Mouse (Mus musculus): ENCODE measurements around the gene Vps53.

The Vps53 gene

GRCm38 (mm10) chr11:76167079-76167765, 12.2 kb downstream of the Vps53 start:
- DNase-seq, result peak; percentile 87

- DNase-seq, result no peak
Observed at GRCm38 (mm10) chr11:76166657-76167056, 12.8 kb downstream of the Vps53 start.

- DNase-seq, result no peak
Observed at GRCm38 (mm10) chr11:76160251-76160650, 19.2 kb downstream of the Vps53 start.

- DNase-seq, result no peak
Observed at GRCm38 (mm10) chr11:76158375-76158774, 21.1 kb downstream of the Vps53 start.

- DNase-seq, result no peak
Observed at GRCm38 (mm10) chr11:76154861-76155260, 24.6 kb downstream of the Vps53 start.

- no peak for DNase-seq
Observed at GRCm38 (mm10) chr11:76154200-76154599, 25.2 kb downstream of the Vps53 start.

GRCm38 (mm10) chr11:76153236-76153951, 26.1 kb downstream of the Vps53 start:
- no peak for DNase-seq

- no peak for DNase-seq
Observed at GRCm38 (mm10) chr11:76150980-76151379, 28.5 kb downstream of the Vps53 start.

- no peak for DNase-seq
Observed at GRCm38 (mm10) chr11:76148055-76149008, 31.1 kb downstream of the Vps53 start.

GRCm38 (mm10) chr11:76146187-76147010, 33.0 kb downstream of the Vps53 start:
- no peak for DNase-seq

GRCm38 (mm10) chr11:76145169-76145568, 34.3 kb downstream of the Vps53 start:
- no peak for DNase-seq

GRCm38 (mm10) chr11:76144386-76144785, 35.1 kb downstream of the Vps53 start:
- DNase-seq, result no peak

GRCm38 (mm10) chr11:76137996-76138395, 41.5 kb downstream of the Vps53 start:
- DNase-seq, result no peak

GRCm38 (mm10) chr11:76135641-76136437, 43.6 kb downstream of the Vps53 start:
- no peak for DNase-seq

GRCm38 (mm10) chr11:76130859-76131258, 48.6 kb downstream of the Vps53 start:
- peak; percentile 67 for DNase-seq

GRCm38 (mm10) chr11:76125386-76125785, 54.1 kb downstream of the Vps53 start:
- no peak for DNase-seq

- no peak for DNase-seq
Observed at GRCm38 (mm10) chr11:76123517-76123916, 55.9 kb downstream of the Vps53 start.

- no peak for DNase-seq
Observed at GRCm38 (mm10) chr11:76122571-76122970, 56.9 kb downstream of the Vps53 start.

- DNase-seq, result no peak
Observed at GRCm38 (mm10) chr11:76121086-76121485, 58.4 kb downstream of the Vps53 start.

GRCm38 (mm10) chr11:76120407-76120901, 59.0 kb downstream of the Vps53 start:
- DNase-seq, result peak; percentile 19

GRCm38 (mm10) chr11:76110416-76110815, 69.0 kb downstream of the Vps53 start:
- no peak for DNase-seq
